Mouse (Mus musculus): Measurements from ENCODE around the gene Cap2. TPM values are rescaled to one million over a fixed set of nuclear protein-coding genes. Genes with fewer than 3 reads are reported as not detected.

Gene Cap2
- polyA plus RNA-seq, 1 experiment from 2014 or later, result 6.6 TPM

GRCm38 (mm10) chr13:46481271-46481670 is 20.4 kb upstream of the Cap2 start:
- 67% methylated on average over 3 of the region's 3 CpGs for WGBS
- Histone ChIP-seq H3K9me3 (ENCODE audit: control insufficient read depth, low read length) (no peaks in the 10 kb centered on the region), H3K27me3 (ENCODE audit: control insufficient read depth, insufficient read depth, low read length) (no peaks in the 10 kb centered on the region), H3K4me1 (replicated peaks; ENCODE audit: control insufficient read depth, insufficient read depth) (no peaks in the 10 kb centered on the region), H3K36me3 (ENCODE audit: control insufficient read depth, insufficient read depth, low read length) (no peaks in the 10 kb centered on the region), H3K27ac (replicated peaks) (no peak overlapping the region), H3K9ac (ENCODE audit: low read length) (no peak overlapping the region), H3K4me2 (replicated peaks; ENCODE audit: low read depth) (no peak overlapping the region), H3K4me3 (ENCODE audit: low read depth, low read length) (no peak overlapping the region)
- ATAC-seq (ENCODE audit: low FRiP score, low TSS enrichment) (no peak), DNase-seq (ENCODE audit: low spot score) (no peak)
- TF ChIP-seq EP300 (optimal IDR thresholded peaks at IDR 0.05), result no peak
- TF ChIP-seq CTCF (IDR thresholded peaks at IDR 0.05; ENCODE audit: low read depth), result no peak

GRCm38 (mm10) chr13:46485605-46486004 is 16.0 kb upstream of the Cap2 start:
- Histone ChIP-seq H3K27me3 (ENCODE audit: control insufficient read depth, insufficient read depth, low read length) (no peaks in the 10 kb centered on the region), H3K4me3 (ENCODE audit: low read depth, low read length) (no peak overlapping the region), H3K36me3 (ENCODE audit: control insufficient read depth, insufficient read depth, low read length) (no peaks in the 10 kb centered on the region), H3K27ac (replicated peaks) (no peak overlapping the region), H3K9me3 (ENCODE audit: control insufficient read depth, low read length) (no peaks in the 10 kb centered on the region), H3K9ac (ENCODE audit: low read length) (no peak overlapping the region), H3K4me1 (replicated peaks; ENCODE audit: control insufficient read depth, insufficient read depth) (no peaks in the 10 kb centered on the region), H3K4me2 (replicated peaks; ENCODE audit: low read depth) (no peak overlapping the region)
- DNase-seq (ENCODE audit: low spot score) (no peak), ATAC-seq (ENCODE audit: low FRiP score, low TSS enrichment) (no peak)
- TF ChIP-seq EP300 (optimal IDR thresholded peaks at IDR 0.05) (no peak), CTCF (IDR thresholded peaks at IDR 0.05; ENCODE audit: low read depth) (no peak)
- WGBS, result 74% methylated on average over 3 of the region's 3 CpGs

GRCm38 (mm10) chr13:46488166-46488565 is 13.5 kb upstream of the Cap2 start:
- no peak for TF ChIP-seq CTCF (IDR thresholded peaks at IDR 0.05; ENCODE audit: low read depth)
- no peak for TF ChIP-seq EP300 (optimal IDR thresholded peaks at IDR 0.05)
- 64% methylated on average over 4 of the region's 4 CpGs for WGBS
- Histone ChIP-seq H3K27ac (replicated peaks) (no peak overlapping the region), H3K9ac (ENCODE audit: low read length) (no peak overlapping the region), H3K9me3 (ENCODE audit: control insufficient read depth, low read length) (no peaks in the 10 kb centered on the region), H3K4me2 (replicated peaks; ENCODE audit: low read depth) (no peak overlapping the region), H3K36me3 (ENCODE audit: control insufficient read depth, insufficient read depth, low read length) (no peaks in the 10 kb centered on the region), H3K4me1 (replicated peaks; ENCODE audit: control insufficient read depth, insufficient read depth) (no peaks in the 10 kb centered on the region), H3K4me3 (ENCODE audit: low read depth, low read length) (no peak overlapping the region), H3K27me3 (ENCODE audit: control insufficient read depth, insufficient read depth, low read length) (no peaks in the 10 kb centered on the region)
- ATAC-seq (ENCODE audit: low FRiP score, low TSS enrichment) (no peak), DNase-seq (ENCODE audit: low spot score) (no peak)

- TF ChIP-seq EP300 (optimal IDR thresholded peaks at IDR 0.05) (no peak), CTCF (IDR thresholded peaks at IDR 0.05; ENCODE audit: low read depth) (no peak)
- ATAC-seq (ENCODE audit: low FRiP score, low TSS enrichment) (no peak), DNase-seq (ENCODE audit: low spot score) (no peak)
- Histone ChIP-seq H3K27me3 (ENCODE audit: control insufficient read depth, insufficient read depth, low read length) (no peaks in the 10 kb centered on the region), H3K4me1 (replicated peaks; ENCODE audit: control insufficient read depth, insufficient read depth) (no peaks in the 10 kb centered on the region), H3K9ac (ENCODE audit: low read length) (no peak overlapping the region), H3K4me2 (replicated peaks; ENCODE audit: low read depth) (no peak overlapping the region), H3K9me3 (ENCODE audit: control insufficient read depth, low read length) (no peaks in the 10 kb centered on the region), H3K27ac (replicated peaks) (0 out of 2 replicates have a peak overlapping the region, but pooled peaks have one; percentile 35), H3K36me3 (ENCODE audit: control insufficient read depth, insufficient read depth, low read length) (no peaks in the 10 kb centered on the region), H3K4me3 (ENCODE audit: low read depth, low read length) (no peak overlapping the region)
- 33% methylated on average over 4 of the region's 4 CpGs for whole genome bisulfite sequencing
Observed at GRCm38 (mm10) chr13:46490644-46491043, 11.0 kb upstream of the Cap2 start.

- ATAC-seq (ENCODE audit: low FRiP score, low TSS enrichment) (peak; percentile 53), DNase-seq (ENCODE audit: low spot score) (peak; percentile 31)
- H3K27ac ChIP-seq (replicated peaks), result no peak overlapping the region; the same call in 1 of the 2 replicates
Observed at GRCm38 (mm10) chr13:46502390-46502891, 793 bp downstream of the Cap2 start.

GRCm38 (mm10) chr13:46507944-46508343 is 6.3 kb downstream of the Cap2 start:
- WGBS, result 70% methylated on average over 7 of the region's 7 CpGs
- TF ChIP-seq EP300 (optimal IDR thresholded peaks at IDR 0.05) (no peak), CTCF (IDR thresholded peaks at IDR 0.05; ENCODE audit: low read depth) (no peak)
- H3K27me3 ChIP-seq (ENCODE audit: control insufficient read depth, insufficient read depth, low read length), result no peaks in the 10 kb centered on the region
- ATAC-seq (ENCODE audit: low FRiP score, low TSS enrichment) (no peak), DNase-seq (ENCODE audit: low spot score) (no peak)
- H3K9ac ChIP-seq (ENCODE audit: low read length), result no peak overlapping the region
- no peaks in the 10 kb centered on the region for H3K36me3 ChIP-seq (ENCODE audit: control insufficient read depth, insufficient read depth, low read length)
- H3K4me2 ChIP-seq (replicated peaks; ENCODE audit: low read depth), result no peak overlapping the region
- no peaks in the 10 kb centered on the region for H3K9me3 ChIP-seq (ENCODE audit: control insufficient read depth, low read length)
- no peak overlapping the region for H3K27ac ChIP-seq (replicated peaks)
- no peaks in the 10 kb centered on the region for H3K4me1 ChIP-seq (replicated peaks; ENCODE audit: control insufficient read depth, insufficient read depth)
- no peak overlapping the region for H3K4me3 ChIP-seq (ENCODE audit: low read depth, low read length)

More at GRCm38 (mm10) chr13:46502390-46502891, 793 bp downstream of the Cap2 start:
- H3K36me3 ChIP-seq (ENCODE audit: control insufficient read depth, insufficient read depth, low read length), result no peaks in the 10 kb centered on the region
- H3K9me3 ChIP-seq (ENCODE audit: control insufficient read depth, low read length), result no peaks in the 10 kb centered on the region
- H3K9ac ChIP-seq (ENCODE audit: low read length), result peak overlapping the region; percentile 54
- H3K4me1 ChIP-seq (replicated peaks; ENCODE audit: control insufficient read depth, insufficient read depth), result peaks cover 2% of the 10 kb centered on the region; the same call in 1 of the 2 replicates
- peak overlapping the region; percentile 49 for H3K4me3 ChIP-seq (ENCODE audit: low read depth, low read length)
- no peak for TF ChIP-seq EP300 (optimal IDR thresholded peaks at IDR 0.05)
- no peak; the same call in 1 of the 2 replicates for TF ChIP-seq CTCF (IDR thresholded peaks at IDR 0.05; ENCODE audit: low read depth)
- peak overlapping the region; percentile 80 for H3K4me2 ChIP-seq (replicated peaks; ENCODE audit: low read depth)
- H3K27me3 ChIP-seq (ENCODE audit: control insufficient read depth, insufficient read depth, low read length), result no peaks in the 10 kb centered on the region
- 5% methylated on average over 20 of the region's 20 CpGs for WGBS
